Mouse (Mus musculus) thymus, postnatal 4 days (tissue): Measurements from ENCODE around the gene Vmp1.

Source experiments
- DNase-seq: peaks from one replicate; pipeline ENCODE4 v3.0.0; 2021

Vmp1 gene

GRCm38 (mm10) chr11:86583313-86583825 lies 100.3 kb downstream of the Vmp1 start:
- DNase-seq, result no peak

GRCm38 (mm10) chr11:86582543-86583260 lies 100.9 kb downstream of the Vmp1 start:
- no peak for DNase-seq

- DNase-seq, result peak; percentile 48
Observed at GRCm38 (mm10) chr11:86581943-86582542, 101.6 kb downstream of the Vmp1 start.

GRCm38 (mm10) chr11:86581250-86581753 lies 102.3 kb downstream of the Vmp1 start:
- peak; percentile 56 for DNase-seq

DNA sequence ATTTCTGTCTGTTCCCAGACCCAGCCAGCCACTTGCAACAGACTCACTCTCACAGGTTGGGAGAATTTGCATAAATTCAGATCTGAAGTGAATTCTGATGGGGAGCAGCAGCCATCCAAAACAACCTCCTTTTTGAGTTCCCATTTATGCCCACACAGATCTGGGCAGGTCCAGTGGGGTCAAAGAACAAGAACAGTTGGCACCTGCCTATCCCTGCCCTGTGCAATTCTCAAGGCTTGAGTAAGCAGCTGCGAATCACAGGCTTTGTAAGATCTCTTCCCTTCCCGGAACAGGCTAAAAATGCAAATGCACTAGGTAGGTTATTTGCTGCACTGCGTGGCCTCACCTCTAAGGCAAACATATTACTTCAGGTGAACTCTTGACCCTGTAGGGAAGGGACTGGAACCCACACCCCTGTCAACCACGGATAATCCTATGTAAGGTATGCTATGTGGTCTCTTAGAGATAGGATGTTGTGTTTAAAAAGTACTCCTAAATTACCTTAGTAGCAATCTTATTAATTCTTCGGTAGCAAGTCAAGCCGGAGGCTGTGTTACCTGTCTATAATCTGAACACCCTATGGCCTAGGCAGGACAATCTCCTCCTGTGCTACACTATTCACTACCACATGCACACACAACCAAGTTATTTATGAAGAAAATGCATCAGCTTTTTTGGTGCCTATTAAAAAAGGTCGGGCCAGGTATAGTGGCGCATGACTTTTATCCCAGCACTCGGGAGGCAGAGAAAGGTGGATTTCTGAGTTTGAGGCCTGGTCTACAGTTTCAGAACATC lies 103.1 kb downstream of the Vmp1 start:
- DNase-seq, result no peak

- no peak for DNase-seq
Observed at GRCm38 (mm10) chr11:86579731-86580318, 103.8 kb downstream of the Vmp1 start.

DNA sequence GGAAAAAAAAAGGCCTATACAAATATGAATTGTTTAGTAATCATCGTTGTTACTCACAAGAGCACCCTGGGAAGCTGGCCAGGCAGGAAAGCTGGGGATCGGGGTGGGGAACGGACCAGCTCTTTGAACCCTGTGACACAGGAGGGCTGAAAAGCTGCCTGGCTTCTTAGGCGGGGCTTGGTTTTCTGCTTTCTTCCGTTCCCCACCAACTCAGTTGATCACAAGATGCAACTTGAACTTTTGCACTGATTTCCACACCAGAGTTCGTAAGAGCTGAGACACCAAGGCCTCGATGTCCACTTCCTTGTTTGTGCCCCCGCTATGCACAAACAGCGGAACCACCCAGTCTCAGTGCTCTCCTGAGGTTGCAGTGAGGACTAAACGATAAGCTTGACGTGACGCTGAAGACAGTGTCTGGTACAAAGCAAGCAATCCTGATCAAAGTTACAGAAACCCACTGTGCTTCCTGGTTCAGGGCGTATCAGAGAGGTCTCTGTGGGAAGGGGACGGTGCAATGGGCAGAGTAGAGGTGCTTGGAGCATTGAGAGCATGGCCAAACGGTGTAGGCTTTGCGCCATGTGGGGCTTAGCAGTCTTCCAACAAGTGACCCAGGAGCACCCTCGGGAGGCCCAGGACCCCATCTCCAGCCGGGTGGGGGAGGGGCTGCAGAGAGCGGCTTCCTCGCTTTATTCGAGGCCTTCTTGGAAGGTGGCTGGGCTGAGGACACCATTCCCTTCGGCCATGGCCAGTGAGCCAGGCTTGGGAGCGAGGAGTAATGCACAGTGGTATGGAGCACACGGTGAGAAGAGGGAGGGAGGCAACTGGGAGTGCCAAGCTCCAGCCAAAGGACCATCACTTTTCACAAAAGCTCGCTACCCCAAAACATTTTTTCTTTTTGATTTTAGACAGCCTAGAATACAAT lies 104.6 kb downstream of the Vmp1 start:
- DNase-seq, result peak; percentile 66

DNA sequence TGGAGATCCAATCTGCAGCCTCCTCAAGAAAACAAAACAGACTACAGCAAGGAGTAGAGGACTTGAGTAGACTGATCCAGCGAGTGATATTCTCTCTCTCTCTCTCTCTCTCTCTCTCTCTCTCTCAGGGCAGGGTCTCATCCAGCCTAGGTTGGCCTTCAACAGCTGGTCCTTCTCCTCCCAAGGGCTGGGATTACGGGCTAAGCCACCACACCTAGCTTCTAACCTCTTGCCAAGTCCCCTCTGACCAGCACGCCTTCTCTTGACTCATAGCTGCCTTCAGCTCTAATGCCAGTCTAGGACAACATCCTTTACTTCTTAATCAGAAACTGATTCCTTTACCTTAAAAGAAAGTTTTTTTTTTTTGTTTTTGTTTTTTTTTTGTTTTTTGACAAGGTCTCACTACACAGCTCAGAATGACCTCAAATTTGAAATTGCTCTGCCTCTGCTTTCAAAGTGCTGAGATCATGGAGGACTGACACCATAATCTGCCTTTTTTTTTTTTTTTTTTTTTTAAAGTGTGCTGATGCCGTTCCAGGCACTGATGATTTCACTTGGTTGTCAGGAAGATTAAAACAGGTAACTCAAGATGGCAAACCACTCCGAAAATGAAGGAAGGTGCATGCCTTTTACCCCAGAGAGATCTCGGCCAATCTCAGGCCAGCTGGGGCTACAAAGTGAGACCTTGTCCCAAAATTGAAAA lies 105.4 kb downstream of the Vmp1 start:
- no peak for DNase-seq

DNA sequence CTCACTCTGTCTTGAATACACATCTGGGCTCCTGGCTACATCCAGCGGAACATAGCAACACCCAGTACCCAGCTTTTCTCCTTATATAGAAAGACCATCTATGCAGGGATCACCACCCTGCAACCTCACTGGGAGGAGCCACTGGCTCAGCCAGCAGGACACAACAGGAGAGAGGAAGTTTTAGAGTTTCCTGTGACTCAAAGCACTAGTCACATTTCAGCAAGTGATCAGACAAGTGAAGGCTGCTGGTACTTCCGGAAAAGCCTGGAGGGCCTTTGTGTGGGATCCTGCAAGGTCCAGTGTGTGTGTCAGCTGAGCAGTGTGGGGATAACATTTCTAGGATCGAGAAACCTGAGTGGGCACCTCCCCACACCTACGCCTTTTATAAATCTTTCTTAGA lies 106.4 kb downstream of the Vmp1 start:
- DNase-seq, result no peak

- DNase-seq, result no peak
Observed at GRCm38 (mm10) chr11:86575632-86576378, 107.8 kb downstream of the Vmp1 start.

GRCm38 (mm10) chr11:86574408-86574807 lies 109.2 kb downstream of the Vmp1 start:
- DNase-seq, result no peak

- DNase-seq, result peak; percentile 62
Observed at GRCm38 (mm10) chr11:86573646-86574231, 109.9 kb downstream of the Vmp1 start.

DNA sequence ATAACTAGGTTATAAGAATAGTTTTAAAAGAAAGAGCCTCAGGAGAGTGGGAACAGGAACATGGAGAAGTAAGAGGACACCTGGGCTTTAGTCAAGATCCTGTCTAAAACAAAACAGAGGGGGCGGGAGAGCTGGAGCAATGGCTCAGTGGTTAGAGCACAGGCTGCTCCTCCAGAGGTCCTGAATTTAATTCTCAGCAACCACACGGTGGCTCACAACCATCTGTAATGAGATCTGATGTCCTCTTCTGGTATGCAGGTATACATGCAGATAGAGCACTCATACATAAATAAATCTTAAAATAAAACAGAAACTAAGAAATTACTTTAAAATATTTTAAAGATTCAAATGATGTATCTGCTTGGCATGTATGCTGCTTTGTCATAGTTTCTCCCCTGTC lies 111.0 kb downstream of the Vmp1 start:
- DNase-seq, result no peak

DNA sequence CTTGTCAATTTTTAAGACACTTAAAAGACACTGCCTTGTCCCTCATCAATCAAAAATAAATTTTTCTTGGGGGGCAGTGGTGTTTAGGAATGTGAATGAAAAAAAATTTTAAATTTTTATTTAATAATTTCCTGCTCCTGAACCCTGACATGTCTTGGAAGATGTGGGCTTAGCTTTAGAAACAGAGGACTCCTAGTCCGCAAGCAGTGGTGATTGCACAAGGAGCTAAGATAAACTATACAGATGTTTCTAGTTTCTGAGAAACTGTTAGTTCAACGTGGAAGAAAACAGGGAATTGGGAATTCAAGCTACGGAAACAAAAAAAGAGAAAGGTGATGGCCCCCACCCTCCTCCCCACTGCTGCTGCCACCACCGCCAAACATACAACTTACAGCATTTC lies 111.8 kb downstream of the Vmp1 start:
- no peak for DNase-seq

DNA sequence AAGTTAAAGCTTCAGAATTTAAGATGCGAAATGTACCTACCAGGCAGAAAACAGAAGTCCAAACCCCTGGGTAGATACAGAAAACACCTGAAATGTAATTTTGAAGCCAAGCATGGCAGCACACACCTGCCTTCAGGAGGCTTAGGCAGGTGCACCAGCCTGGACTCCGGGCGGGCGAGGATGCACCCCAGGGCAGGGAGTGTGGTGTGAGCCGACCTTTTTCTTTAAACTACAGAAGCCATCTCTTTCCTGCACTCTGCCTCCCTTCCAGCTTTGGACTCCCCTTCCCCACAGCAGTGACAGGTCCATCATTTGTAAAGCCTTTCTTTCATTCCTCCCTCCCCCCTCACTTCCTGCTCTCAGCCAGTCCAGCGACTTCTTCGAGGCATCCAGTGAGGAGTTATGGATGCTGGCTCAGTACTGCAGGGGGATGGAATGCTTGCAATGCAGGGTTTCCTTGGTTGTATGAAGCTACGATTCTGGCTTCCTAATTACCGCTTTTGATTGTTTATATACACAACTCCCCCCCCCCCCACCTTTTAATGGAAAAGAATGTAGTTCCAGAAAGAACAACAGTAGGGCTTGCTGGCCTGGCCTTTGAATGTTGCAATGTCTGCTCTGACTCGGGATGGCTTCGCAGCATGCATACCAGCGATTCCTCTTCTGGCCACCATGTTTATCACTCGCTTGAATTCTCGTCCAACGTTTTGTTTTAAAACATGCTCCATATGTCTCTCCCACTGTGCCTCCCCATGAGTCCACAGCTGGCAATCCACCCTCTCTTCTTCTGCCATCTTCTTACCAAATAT lies 112.4 kb downstream of the Vmp1 start:
- no peak for DNase-seq

DNA sequence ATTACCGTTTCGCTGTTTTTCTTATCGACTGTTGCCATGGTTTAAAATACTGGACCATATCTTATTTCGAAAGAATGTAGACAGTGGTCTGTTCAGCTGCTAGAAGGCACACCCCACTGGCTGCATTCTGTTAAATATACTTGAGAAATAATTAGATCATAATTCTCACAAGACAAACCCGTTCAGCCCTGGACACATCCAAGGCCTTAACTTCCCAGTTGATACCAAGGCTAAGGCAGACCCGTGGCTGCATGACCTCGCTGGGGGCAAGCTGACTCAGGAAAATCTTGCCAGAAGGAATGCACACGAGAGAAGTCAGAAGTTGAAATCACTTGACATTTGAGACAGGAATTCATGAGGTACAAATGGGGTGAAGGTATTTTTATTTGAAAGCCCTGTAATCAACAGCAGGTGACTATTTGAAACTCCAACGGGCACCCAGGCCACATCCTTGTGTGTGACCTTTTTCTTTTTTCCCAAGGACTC lies 113.3 kb downstream of the Vmp1 start:
- no peak for DNase-seq

GRCm38 (mm10) chr11:86568425-86568824 lies 115.2 kb downstream of the Vmp1 start:
- DNase-seq, result no peak

GRCm38 (mm10) chr11:86558258-86558657 lies 125.4 kb downstream of the Vmp1 start:
- no peak for DNase-seq

DNA sequence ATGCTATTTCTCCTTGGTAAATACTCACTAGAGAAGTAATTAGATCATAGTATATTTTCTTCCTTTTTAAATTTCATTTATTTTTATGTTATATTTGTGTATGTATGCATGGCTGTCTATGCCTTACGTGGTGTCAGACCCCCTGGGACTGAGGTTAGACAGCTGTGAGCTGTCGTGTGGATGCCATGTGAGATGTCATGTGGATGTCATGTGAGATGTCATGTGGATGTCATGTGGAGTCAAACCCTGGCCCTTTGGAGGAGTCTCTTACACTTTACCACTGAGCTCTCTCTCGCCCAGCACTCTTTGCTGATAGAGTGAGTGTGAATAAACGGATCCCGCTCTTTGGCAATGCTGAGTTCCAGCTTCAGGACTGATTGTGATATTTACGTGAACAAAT lies 130.1 kb downstream of the Vmp1 start:
- DNase-seq, result no peak
